Mouse (Mus musculus): ENCODE data around the gene Lrig2.

The Lrig2 gene

DNA sequence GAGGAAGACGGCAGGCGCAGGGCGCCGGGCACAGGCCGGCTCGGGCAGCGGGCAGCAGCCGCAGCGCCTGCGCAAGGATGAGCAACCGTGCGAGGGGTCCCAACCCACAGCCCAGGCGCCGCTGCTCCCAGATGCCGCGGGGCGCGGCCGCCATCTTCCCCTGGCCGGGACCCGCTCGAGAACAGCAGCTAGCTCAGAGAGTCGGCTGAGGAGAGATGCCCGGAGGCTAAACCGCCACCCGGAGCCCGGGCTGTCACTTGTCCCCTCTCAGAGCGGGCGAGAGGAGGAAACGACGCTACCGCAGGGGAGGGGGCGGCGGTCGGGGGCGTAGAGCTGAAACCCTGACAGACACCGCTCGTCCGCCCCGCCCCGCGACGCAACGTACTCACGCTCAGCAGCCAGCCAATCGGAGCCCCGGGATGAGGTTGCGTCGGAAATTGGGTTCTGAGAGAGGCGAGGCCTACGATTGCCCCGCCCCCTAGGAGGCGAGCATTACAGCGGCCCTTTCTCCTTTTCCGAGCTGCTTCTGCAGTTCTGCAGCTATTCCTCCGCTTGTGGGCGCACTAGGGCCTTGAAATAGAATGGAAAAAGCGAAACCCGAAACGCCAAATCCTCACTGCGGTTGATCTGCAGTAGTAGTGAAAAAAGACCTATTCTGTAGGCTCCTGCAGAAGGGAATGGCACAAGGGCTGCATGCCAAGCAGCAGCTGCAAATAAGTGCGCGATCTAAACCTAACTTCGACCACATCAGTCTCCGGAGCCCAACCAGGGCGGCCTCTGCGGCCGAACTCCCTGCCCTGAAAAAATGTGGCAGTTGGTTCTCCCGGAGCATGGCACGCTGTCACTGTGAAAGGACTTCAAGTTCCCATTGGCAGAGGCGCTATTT, at the start of gene Lrig2:
Gene Lrig2 (minus strand): TSS at position 381 of the 886 bp plus-strand sequence.
- peak; percentile 98 for DNase-seq (ENCODE audit: low spot score)

DNA sequence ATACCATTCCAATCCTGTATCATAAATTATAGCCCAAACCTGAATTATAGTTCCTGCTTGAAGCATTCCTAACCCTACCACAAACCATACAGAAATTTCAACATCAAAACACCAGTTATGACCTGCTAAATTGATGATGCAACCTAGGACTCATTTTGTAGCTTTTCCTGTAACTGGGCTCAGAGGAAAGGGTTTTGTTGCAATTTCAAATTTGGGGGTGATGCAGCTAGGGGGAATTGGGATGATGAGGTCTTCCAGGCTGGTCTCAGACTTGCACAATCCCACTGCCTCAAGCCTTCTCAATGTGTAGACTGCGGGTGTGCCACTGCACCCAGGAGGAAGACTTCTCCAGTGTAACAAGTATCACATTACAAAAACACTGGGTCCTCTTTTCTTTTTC, 44.9 kb upstream of the Lrig2 start:
- DNase-seq (ENCODE audit: low spot score), result no peak

- DNase-seq (ENCODE audit: low spot score), result no peak
Measured at GRCm38 (mm10) chr3:104550594-104550993, 38.9 kb upstream of the Lrig2 start.

DNA sequence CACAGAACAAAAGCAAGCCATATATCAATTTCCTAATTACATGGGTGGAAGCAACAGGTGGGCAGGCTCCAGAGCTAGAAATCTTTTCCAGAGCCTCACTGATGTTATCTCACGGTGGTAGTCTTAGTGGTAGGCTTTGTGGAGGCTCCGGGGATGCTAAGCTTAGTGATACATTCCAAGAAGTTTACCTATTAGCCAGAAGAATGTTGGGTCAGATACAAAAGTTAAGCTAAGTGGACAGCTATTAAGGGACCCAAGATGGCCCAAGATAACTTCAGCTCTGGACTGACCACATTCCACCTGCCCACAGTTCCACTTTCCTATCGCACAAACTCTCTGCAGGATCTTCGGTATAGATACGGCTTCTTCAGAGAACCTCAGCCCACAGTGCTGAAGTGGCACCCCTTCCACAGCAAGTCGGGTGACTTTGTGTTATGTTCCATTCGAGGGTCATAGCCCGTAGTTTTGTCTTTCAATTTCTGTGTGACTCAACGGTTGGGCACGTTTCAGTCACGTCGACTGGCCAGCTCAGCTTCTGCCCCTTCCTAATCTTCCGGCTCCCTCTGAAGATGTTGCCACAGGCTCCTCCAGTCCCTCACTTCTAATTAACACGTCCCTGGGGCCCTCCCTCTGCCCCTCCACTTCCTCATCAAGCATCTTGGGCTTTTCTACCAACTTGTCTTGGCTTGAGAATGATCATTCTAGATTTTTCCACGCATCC, 36.8 kb upstream of the Lrig2 start:
- no peak for DNase-seq (ENCODE audit: low spot score)

DNA sequence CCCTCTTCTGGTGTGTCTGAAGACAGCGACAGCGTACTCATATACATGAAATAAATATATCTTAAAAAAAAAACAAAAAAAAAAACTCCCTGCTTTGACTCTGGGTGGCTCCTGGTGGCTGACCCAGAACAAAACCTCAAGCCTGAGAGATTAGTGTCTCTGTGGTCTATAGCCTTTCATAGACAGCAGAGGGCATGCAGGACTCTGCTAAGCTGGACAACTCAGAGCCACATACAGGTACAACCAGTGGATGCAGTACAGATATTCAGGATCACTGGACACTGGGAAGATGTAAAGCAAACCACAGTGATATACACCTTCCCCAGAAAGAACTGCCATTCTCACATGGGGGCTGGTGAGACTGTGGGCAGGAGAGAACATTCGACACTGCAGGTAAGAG, 32.1 kb upstream of the Lrig2 start:
- DNase-seq (ENCODE audit: low spot score), result no peak

DNA sequence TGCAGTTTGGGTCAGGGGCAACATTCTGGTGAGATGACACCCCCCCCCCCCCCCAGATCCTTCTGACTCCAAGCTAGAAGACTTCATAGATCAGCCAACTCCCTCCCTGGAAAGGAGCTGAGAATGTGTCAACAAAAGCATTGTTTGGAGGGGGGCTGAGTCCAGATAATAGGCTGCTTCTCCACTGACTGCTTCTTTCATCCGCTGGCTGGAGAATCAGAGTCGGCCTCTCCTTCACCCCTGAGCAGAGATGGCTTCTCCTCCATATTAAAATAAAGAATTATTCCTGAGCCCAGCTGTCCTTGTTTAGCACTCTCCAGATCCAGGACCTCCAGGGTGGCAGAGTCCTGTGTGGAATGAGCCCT, 30.3 kb upstream of the Lrig2 start:
- no peak for DNase-seq (ENCODE audit: low spot score)

DNA sequence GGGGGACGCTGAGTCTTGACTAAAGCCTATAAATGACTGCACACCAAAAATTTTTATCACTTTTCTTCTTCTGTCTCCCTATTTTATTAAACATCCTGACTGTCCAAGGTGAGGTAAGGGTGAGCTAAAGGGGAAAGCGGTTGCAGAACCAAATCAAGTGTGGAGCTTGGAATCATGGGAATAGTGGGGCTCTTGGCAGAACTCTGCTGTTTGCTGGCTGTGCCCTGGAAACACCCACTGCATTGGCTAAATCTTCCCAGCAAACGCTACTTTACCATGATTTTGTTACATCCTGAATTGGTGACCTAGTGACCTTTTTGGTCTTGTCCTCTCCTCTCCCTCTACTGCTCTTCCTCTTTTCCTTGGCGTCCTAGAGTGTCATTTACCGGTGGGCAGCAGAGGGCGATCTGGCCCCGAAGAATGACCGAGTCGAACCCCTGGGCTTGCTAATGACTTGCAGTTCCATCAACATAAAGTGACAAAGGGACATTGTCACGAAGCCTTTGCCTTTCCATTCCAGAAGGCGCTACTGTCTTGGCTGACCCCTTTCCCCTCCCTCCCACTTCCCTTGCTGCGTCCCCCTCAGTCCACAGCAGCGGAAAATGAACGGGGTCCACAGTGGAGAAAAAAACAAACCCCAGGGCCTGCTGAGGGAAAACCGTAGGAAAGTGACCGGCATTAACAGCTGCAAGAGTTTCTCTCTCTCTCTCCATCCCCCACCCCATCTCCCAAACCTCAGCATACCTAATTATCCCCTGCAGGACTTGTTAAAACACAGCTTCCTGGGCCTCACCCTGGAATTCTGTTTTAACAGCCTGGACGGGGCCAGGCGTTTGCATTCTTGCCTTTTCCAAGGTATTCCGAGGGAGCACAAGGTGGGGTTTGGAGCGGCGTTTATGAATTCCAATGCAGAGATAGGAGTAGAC, 29.7 kb upstream of the Lrig2 start:
- DNase-seq (ENCODE audit: low spot score), result peak; percentile 7

DNA sequence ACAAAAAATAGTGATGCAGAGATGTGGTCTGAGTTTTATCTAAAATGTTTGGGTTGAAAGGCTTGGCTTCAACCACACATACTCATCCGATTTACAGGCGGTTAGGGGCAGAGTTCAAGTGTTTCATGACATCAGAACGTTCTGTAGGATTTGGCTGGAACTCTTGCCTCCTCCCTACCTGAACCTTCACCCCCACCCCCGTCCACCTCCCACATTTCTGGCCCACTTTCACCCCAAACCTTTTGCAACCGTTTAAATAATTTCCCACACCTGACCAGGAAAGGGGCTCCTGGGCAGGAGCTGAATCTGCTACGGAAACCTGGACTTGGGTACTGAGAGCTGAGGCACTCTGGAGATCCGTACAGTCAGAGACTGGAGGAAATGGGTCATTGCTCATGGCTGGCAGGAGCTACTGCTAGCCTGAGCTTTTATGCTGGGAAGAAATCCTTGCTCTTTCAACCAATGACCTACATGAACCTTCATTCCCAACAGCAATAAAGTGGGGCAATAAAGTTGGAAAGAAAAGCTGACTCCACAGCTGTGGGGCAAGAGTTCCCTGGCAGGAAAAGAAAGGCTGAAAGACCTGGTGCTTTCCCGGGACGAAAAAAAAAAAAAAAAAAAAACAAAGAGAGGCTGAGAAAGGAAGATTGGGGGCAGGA, 28.9 kb upstream of the Lrig2 start:
- DNase-seq (ENCODE audit: low spot score), result no peak

GRCm38 (mm10) chr3:104533223-104533622, 21.5 kb upstream of the Lrig2 start:
- DNase-seq (ENCODE audit: low spot score), result no peak

DNA sequence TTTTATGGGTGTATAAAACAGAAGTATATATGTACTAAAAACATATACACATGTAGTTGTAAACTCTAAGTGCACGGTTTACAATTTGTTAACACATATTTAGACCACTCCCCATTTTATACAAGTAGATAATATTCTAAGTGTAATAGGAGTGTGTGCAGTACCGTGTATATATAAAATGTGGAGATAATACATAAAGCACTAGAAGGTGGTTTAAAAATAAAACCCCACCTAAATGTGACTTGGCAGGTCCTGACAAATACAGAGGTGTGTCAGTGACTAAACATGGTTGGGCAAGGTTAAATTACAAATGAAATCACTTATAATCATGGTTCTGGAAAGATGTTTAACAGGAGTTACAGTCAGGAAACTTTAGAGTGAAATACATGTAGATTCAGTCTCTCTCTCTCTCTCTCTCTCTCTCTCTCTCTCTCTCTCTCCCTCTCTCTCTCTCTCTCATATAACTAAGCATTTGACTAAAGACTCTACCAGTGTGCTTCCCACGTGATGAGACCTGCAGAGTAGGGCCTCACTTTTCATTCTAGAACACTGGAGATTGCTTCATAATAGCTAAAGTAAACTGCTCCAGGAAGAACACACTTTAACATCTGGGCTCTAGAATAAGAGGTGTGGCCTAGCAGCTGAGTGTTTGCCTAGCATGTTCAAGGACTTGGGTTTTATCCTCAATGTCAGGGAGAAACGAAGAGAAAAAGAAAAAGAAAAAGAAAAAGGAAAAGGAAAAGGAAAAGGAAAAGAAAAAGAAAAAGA, 14.6 kb upstream of the Lrig2 start:
- DNase-seq (ENCODE audit: low spot score), result no peak

DNA sequence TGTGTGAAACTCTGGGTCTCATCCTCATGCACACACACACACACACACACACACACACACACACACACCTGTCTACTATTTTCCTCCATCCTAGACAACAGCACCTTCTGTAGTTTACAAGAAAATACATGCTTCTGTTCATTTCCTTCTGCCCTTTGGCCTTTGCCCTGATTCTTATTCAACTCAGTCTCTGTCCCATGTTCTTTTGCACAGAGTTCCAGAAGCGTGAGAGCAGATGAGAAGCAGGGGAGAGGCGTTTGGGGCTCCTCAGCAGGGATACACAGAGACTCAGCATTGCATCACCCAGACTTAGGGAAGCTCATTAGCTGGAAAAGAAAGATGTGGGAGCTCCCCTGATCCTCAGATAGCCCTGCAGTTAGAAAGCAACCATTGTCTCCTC, 13.8 kb upstream of the Lrig2 start:
- no peak for DNase-seq (ENCODE audit: low spot score)

- DNase-seq (ENCODE audit: low spot score), result no peak
Measured at GRCm38 (mm10) chr3:104525029-104525428, 13.3 kb upstream of the Lrig2 start.

DNA sequence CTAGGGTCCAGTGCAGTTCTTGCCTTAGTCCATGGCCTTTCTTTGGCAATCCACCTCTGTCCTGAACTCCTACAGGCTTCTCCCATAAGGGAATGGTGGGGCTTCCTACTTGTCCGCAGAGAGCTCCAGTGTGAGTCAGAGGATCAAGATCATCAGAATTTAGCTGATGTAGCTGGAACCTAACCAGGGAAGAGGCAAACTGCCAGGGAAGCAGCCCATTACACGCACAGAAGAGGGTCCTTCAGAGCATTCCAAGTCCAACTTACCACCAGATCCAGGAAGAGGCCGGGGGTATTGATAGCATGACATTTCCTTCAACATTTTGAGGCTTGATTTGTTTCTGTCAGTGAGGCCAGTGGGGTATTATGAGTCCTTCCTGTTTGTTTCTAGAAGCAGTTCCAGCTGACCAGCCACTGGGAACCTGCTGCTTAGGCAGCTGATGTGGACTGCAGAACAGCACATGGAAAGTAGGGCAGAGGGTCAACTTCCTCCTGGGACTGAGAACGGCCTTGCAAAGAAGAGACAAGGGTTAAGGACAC, 11.7 kb upstream of the Lrig2 start:
- no peak for DNase-seq (ENCODE audit: low spot score)

- no peak for DNase-seq (ENCODE audit: low spot score)
Measured at GRCm38 (mm10) chr3:104521341-104521924, 9.7 kb upstream of the Lrig2 start.

GRCm38 (mm10) chr3:104520471-104520870, 8.8 kb upstream of the Lrig2 start:
- DNase-seq (ENCODE audit: low spot score), result no peak

DNA sequence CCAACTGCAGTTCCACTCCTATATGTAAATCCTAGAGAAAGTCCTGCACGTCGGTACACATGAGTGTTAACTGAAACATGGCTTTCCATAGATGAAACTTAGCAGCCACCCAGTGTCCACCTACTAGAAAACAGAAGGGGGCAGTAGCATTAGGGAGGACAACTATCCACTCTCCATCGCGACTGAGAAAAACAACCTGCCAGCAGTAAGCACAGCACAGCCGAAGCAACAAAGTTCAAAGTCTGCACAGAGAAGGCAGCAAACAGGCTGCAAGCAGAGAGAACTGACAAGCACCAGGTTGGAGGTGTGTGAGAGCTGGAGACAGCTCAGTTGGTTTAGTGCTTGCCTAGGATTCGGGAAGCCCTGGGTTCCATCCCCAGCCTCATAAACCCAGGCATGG, 7.2 kb upstream of the Lrig2 start:
- no peak for DNase-seq (ENCODE audit: low spot score)

DNA sequence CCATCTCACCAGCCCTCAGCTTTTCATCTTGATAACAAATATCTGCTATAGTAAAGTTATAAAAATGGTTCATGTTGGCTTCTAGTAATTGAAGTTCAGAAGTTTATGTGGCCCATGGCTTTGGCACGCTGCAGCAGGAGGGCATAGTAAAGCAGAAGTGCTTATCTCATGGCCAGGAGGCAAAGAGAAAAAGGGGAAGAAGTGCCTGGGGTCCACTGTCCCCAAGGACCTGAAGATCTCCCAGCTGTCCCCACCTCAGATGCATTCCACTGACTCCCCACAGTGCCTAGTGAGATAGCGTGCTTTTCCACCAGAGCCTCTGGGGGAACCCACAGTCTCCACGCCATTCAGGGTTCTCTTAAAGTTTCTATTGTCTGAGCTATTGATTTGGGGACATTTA, 6.7 kb upstream of the Lrig2 start:
- DNase-seq (ENCODE audit: low spot score), result no peak

GRCm38 (mm10) chr3:104517161-104517560, 5.4 kb upstream of the Lrig2 start:
- DNase-seq (ENCODE audit: low spot score), result no peak

DNA sequence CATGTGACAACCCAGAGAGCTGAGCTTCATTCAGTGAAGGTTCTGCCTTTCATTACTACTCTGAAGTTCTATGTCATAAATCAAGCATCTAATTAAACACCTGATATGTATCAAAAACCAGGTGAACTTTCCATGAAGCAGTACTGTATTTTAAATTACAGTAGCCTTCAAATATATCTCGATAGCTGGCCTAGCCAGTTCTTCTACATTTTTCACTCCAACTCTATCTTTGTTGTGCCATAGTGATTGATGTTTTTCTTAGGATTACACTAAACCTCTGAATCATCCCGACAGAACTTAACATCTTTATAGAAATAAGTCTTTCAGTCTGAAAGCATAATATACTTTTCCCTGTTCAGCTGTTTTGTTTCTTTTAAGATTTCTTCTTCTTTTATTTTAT, 2.8 kb upstream of the Lrig2 start:
- no peak for DNase-seq (ENCODE audit: low spot score)

DNA sequence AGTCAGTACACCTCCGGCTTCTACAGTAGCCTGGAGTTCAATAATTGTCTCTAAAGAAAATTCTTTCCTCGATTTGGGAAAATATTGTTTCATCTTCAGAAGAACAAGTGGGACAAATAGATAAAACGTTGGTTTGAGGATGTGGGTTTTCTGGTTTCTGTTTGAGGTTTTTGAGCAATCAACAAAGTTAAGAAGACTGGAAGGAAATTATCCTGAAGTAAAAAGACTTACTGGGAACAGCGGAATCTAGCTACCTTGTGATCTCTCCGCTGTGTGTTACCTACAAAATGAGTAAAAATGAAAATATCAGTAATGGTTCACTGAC, 668 bp upstream of the Lrig2 start:
- no peak for DNase-seq (ENCODE audit: low spot score)
